In genomic region chr17:29541419-29541818, GRCm38 (mm10) we compare ENCODE assay signal across 11 mouse cellular contexts. TPM values are rescaled to one million over a fixed set of nuclear protein-coding genes. Genes with fewer than 3 reads are reported as not detected.
DNase-seq lines count a peak whose midpoint lies in the region; ATAC-seq and TF ChIP-seq lines count a peak whose summit lies in the region.
"Had no signal": no experiment of that assay in that cellular context is flagged by ENCODE, and none has a peak within 500 bp of the region (broad histone marks: within the 10 kb centered on the region; RNA-seq: fewer than 3 reads in every experiment).

No protein-coding gene starts in this region.

- H3K9me3 ChIP-seq in midbrain, postnatal 0 days (ENCODE audit: low read length), result no peaks in the 10 kb centered on the region
- H3K9me3 ChIP-seq in midbrain, embryonic 10.5 days (replicated peaks), result no peaks in the 10 kb centered on the region
- H3K9me3 ChIP-seq in lung, embryonic 16.5 days (ENCODE audit: control insufficient read depth, low read length), result no peaks in the 10 kb centered on the region
- no peaks in the 10 kb centered on the region for H3K9me3 ChIP-seq in intestine, postnatal 0 days (ENCODE audit: control insufficient read depth)
- H3K9me3 ChIP-seq: hindbrain, embryonic 15.5 days had no signal

- no peak overlapping the region for H3K4me3 ChIP-seq in midbrain, postnatal 0 days (ENCODE audit: low read depth, low read length)
- no peak overlapping the region for H3K4me3 ChIP-seq in midbrain, embryonic 10.5 days
- no peak overlapping the region for H3K4me3 ChIP-seq in lung, embryonic 16.5 days (ENCODE audit: low read length)
- H3K4me3 ChIP-seq in intestine, postnatal 0 days (ENCODE audit: low read depth, low read length), result no peak overlapping the region
- H3K4me3 ChIP-seq: hindbrain, embryonic 15.5 days had no signal

- H3K4me1 ChIP-seq in midbrain, postnatal 0 days (ENCODE audit: insufficient read depth, low read length), result no peaks in the 10 kb centered on the region
- no peaks in the 10 kb centered on the region for H3K4me1 ChIP-seq in midbrain, embryonic 10.5 days
- peaks cover 4% of the 10 kb centered on the region; the same call in 1 of the 2 replicates for H3K4me1 ChIP-seq in lung, embryonic 16.5 days (replicated peaks; ENCODE audit: control insufficient read depth, insufficient read depth, low read length)
- no peaks in the 10 kb centered on the region for H3K4me1 ChIP-seq in intestine, postnatal 0 days (replicated peaks; ENCODE audit: control insufficient read depth, insufficient read depth, low read length)
- H3K4me1 ChIP-seq: hindbrain, embryonic 15.5 days had no signal

- WGBS in midbrain, postnatal 0 days, result 71% methylated on average over 14 of the region's 14 CpGs
- WGBS in midbrain, embryonic 10.5 days, result 83% methylated on average over 14 of the region's 14 CpGs
- 32% methylated on average over 14 of the region's 14 CpGs for WGBS in lung, embryonic 16.5 days
- 56% methylated on average over 14 of the region's 14 CpGs for WGBS in intestine, postnatal 0 days

- no peaks in the 10 kb centered on the region for H3K27me3 ChIP-seq in midbrain, postnatal 0 days (ENCODE audit: insufficient read depth, low read length)
- H3K27me3 ChIP-seq in midbrain, embryonic 10.5 days (ENCODE audit: low read depth, poor library complexity, severe bottlenecking), result no peaks in the 10 kb centered on the region
- H3K27me3 ChIP-seq in lung, embryonic 16.5 days (ENCODE audit: control insufficient read depth, insufficient read depth, low read depth, low read length), result no peaks in the 10 kb centered on the region
- no peaks in the 10 kb centered on the region for H3K27me3 ChIP-seq in intestine, postnatal 0 days (replicated peaks; ENCODE audit: control insufficient read depth, insufficient read depth, low read length)
- H3K27me3 ChIP-seq: hindbrain, embryonic 15.5 days; Patski had no signal

- no peak overlapping the region for H3K4me2 ChIP-seq in midbrain, postnatal 0 days (ENCODE audit: low read depth, low read length, poor library complexity, severe bottlenecking)
- H3K4me2 ChIP-seq in lung, embryonic 16.5 days (ENCODE audit: low read depth, low read length), result no peak overlapping the region
- H3K4me2 ChIP-seq in intestine, postnatal 0 days (replicated peaks; ENCODE audit: low read depth), result no peak overlapping the region
- H3K4me2 ChIP-seq: hindbrain, embryonic 15.5 days had no signal

- intact Hi-C loops in heart, postnatal 10 days (cut with DNase I), result no loop called here

- ATAC-seq in midbrain, postnatal 0 days (ENCODE audit: low FRiP score), result no peak
- peak; percentile 94 for ATAC-seq in lung, embryonic 16.5 days (ENCODE audit: low read depth)
- no peak for ATAC-seq in granulocyte monocyte progenitor cell, adult 5-6 weeks (replicated peaks; ENCODE audit: poor library complexity, severe bottlenecking)
- ATAC-seq in intestine, postnatal 0 days, result no peak
- ATAC-seq: Patski had no signal

- H3K9ac ChIP-seq in midbrain, postnatal 0 days (replicated peaks; ENCODE audit: low read length, poor library complexity, severe bottlenecking), result no peak overlapping the region
- no peak overlapping the region for H3K9ac ChIP-seq in lung, embryonic 16.5 days (ENCODE audit: low read length)
- H3K9ac ChIP-seq in intestine, postnatal 0 days (ENCODE audit: low read depth, low read length), result no peak overlapping the region
- H3K9ac ChIP-seq: hindbrain, embryonic 15.5 days had no signal

- no peak overlapping the region for H3K27ac ChIP-seq in midbrain, postnatal 0 days (ENCODE audit: low read depth, low read length)
- no peak overlapping the region for H3K27ac ChIP-seq in midbrain, embryonic 10.5 days (replicated peaks)
- H3K27ac ChIP-seq in lung, embryonic 16.5 days (ENCODE audit: low read length), result no peak overlapping the region
- H3K27ac ChIP-seq in intestine, postnatal 0 days (ENCODE audit: low read depth, low read length), result no peak overlapping the region
- H3K27ac ChIP-seq: hindbrain, embryonic 15.5 days had no signal

- DNase-seq in midbrain, postnatal 0 days (ENCODE audit: low spot score), result peak; percentile 72
- no peak for DNase-seq in midbrain, embryonic 10.5 days (ENCODE audit: low spot score)
- DNase-seq in cerebellum, adult 9-11 months, result peak; percentile 69
- DNase-seq in heart, postnatal 10 days, result peak; percentile 87 to 90
- DNase-seq in embryo, embryonic 10.5 days (ENCODE audit: low spot score), result no peak

- no peaks in the 10 kb centered on the region for H3K36me3 ChIP-seq in midbrain, postnatal 0 days (ENCODE audit: insufficient read depth, low read length)
- no peaks in the 10 kb centered on the region for H3K36me3 ChIP-seq in midbrain, embryonic 10.5 days
- H3K36me3 ChIP-seq in lung, embryonic 16.5 days (ENCODE audit: control insufficient read depth, insufficient read depth, low read length), result no peaks in the 10 kb centered on the region
- H3K36me3 ChIP-seq in intestine, postnatal 0 days (ENCODE audit: control insufficient read depth, insufficient read depth), result no peaks in the 10 kb centered on the region
- H3K36me3 ChIP-seq: hindbrain, embryonic 15.5 days had no signal

- TF ChIP-seq CTCF in midbrain, postnatal 0 days (IDR thresholded peaks at IDR 0.05), result no peak
- no peak for TF ChIP-seq CTCF in intestine, postnatal 0 days (IDR thresholded peaks at IDR 0.05; ENCODE audit: low read depth)

RNA-seq across cellular contexts. Expression of gene Gm17657, which starts 8.0 kb away (rescaled TPM):
- total RNA-seq in midbrain, postnatal 0 days (2014; rRNA removed), result not detected in 2 replicates
- not detected in 2 replicates for polyA plus RNA-seq in midbrain, postnatal 0 days (2015; fragmentation: Nextera tagmentation; extraction: Ambion mirVana)
- not detected in 2 replicates for polyA plus RNA-seq in midbrain, embryonic 10.5 days (2016; fragmentation: Nextera tagmentation; extraction: Ambion mirVana)
- not detected for total RNA-seq in heart, postnatal 10 days (2021)
- not detected in 2 replicates for polyA plus RNA-seq in lung, embryonic 16.5 days (2015; fragmentation: Nextera tagmentation; extraction: Ambion mirVana)
- total RNA-seq in granulocyte monocyte progenitor cell, adult 5-6 weeks (2014; fragmentation: Nextera tagmentation), result 0.47 TPM in 1 of 2 replicates, not detected in the other
- total RNA-seq in granulocyte monocyte progenitor cell, adult 5-6 weeks (2017), result not detected in 2 replicates
- polyA plus RNA-seq in intestine, postnatal 0 days (2015; fragmentation: Nextera tagmentation; extraction: Ambion mirVana), result not detected in 2 replicates
- total RNA-seq: neutrophil, adult 5-6 weeks had no signal
- polyA plus RNA-seq: hindbrain, embryonic 15.5 days; Patski had no signal

RNA-seq across cellular contexts. Expression of gene Tbc1d22b, which starts 8.2 kb away (rescaled TPM):
- 47.3 and 52.0 TPM in 2 replicates for total RNA-seq in midbrain, postnatal 0 days (2014; rRNA removed)
- polyA plus RNA-seq in midbrain, postnatal 0 days (2015; fragmentation: Nextera tagmentation; extraction: Ambion mirVana), result 30.7 and 31.7 TPM in 2 replicates
- 18.8 and 19.9 TPM in 2 replicates for polyA plus RNA-seq in midbrain, embryonic 10.5 days (2016; fragmentation: Nextera tagmentation; extraction: Ambion mirVana)
- 10 to 100 TPM; 15.4 to 16.2 TPM for total RNA-seq in heart, postnatal 10 days (2021)
- 12.6 and 14.9 TPM in 2 replicates for polyA plus RNA-seq in lung, embryonic 16.5 days (2015; fragmentation: Nextera tagmentation; extraction: Ambion mirVana)
- 24.8 and 34.1 TPM in 2 replicates for total RNA-seq in granulocyte monocyte progenitor cell, adult 5-6 weeks (2014; fragmentation: Nextera tagmentation)
- 8.3 and 10.2 TPM in 2 replicates for total RNA-seq in granulocyte monocyte progenitor cell, adult 5-6 weeks (2017)
- 8.6 TPM in 2 replicates for polyA plus RNA-seq in intestine, postnatal 0 days (2015; fragmentation: Nextera tagmentation; extraction: Ambion mirVana)

RNA-seq across cellular contexts. Expression of gene Tmem217, which starts 10.8 kb away (rescaled TPM):
- not detected in 2 replicates for total RNA-seq in midbrain, postnatal 0 days (2014; rRNA removed)
- polyA plus RNA-seq in midbrain, postnatal 0 days (2015; fragmentation: Nextera tagmentation; extraction: Ambion mirVana), result 0.71 and 0.84 TPM in 2 replicates
- polyA plus RNA-seq in midbrain, embryonic 10.5 days (2016; fragmentation: Nextera tagmentation; extraction: Ambion mirVana), result 1.1 and 1.3 TPM in 2 replicates
- not detected for total RNA-seq in heart, postnatal 10 days (2021)
- polyA plus RNA-seq in lung, embryonic 16.5 days (2015; fragmentation: Nextera tagmentation; extraction: Ambion mirVana), result 0.85 and 1.1 TPM in 2 replicates
- total RNA-seq in granulocyte monocyte progenitor cell, adult 5-6 weeks (2014; fragmentation: Nextera tagmentation), result not detected in 2 replicates
- not detected in 2 replicates for total RNA-seq in granulocyte monocyte progenitor cell, adult 5-6 weeks (2017)
- polyA plus RNA-seq in intestine, postnatal 0 days (2015; fragmentation: Nextera tagmentation; extraction: Ambion mirVana), result 0.16 TPM in 1 of 2 replicates, not detected in the other
- total RNA-seq: neutrophil, adult 5-6 weeks had no signal

RNA-seq across cellular contexts. Expression of gene Pim1, which starts 50.9 kb away (rescaled TPM):
- total RNA-seq in midbrain, postnatal 0 days (2014; rRNA removed), result 8.3 and 10.9 TPM in 2 replicates
- polyA plus RNA-seq in midbrain, postnatal 0 days (2015; fragmentation: Nextera tagmentation; extraction: Ambion mirVana), result 10.6 and 12.7 TPM in 2 replicates
- polyA plus RNA-seq in midbrain, embryonic 10.5 days (2016; fragmentation: Nextera tagmentation; extraction: Ambion mirVana), result 27.2 and 33.8 TPM in 2 replicates
- total RNA-seq in heart, postnatal 10 days (2021), result 10 to 100 TPM; 40.6 to 51.5 TPM
- polyA plus RNA-seq in lung, embryonic 16.5 days (2015; fragmentation: Nextera tagmentation; extraction: Ambion mirVana), result 15.6 and 16.6 TPM in 2 replicates
- 33.0 and 59.6 TPM in 2 replicates for total RNA-seq in granulocyte monocyte progenitor cell, adult 5-6 weeks (2014; fragmentation: Nextera tagmentation)
- 89.9 and 94.0 TPM in 2 replicates for total RNA-seq in granulocyte monocyte progenitor cell, adult 5-6 weeks (2017)
- polyA plus RNA-seq in intestine, postnatal 0 days (2015; fragmentation: Nextera tagmentation; extraction: Ambion mirVana), result 16.8 and 18.9 TPM in 2 replicates

Comparison
In these comparisons a context has a peak if more than half of its experiments do, and no peak if none do; other contexts are left out.
1. DNase-seq: peak in midbrain, postnatal 0 days (single experiment), cerebellum, adult 9-11 months (single experiment) and heart, postnatal 10 days (2 of 2); none in midbrain, embryonic 10.5 days (single experiment) and embryo, embryonic 10.5 days (single experiment).